Mouse (Mus musculus): ENCODE measurements at regions not wholly inside any gene's neighbourhood (a gene's known extent, or its start where the extent isn't known, plus 50 kb on each side); places are given as distances from the start of the nearest gene placed in this dataset.

GRCm38 (mm10) chr5:100991626-100992025, 146.1 kb downstream of the Gpat3 start:
- TF ChIP-seq CTCF (IDR thresholded peaks at IDR 0.05; ENCODE audit: borderline replicate concordance, control insufficient read depth, extremely low read depth, insufficient read depth, low read length, poor library complexity) (no peak), POLR2A (IDR thresholded peaks at IDR 0.05; ENCODE audit: control insufficient read depth, extremely low read depth, insufficient read depth, low read length, poor library complexity) (no peak)
